Mouse (Mus musculus) layer of hippocampus, adult 8-10 months (tissue): ENCODE measurements at regions not wholly inside any gene's neighbourhood (a gene's known extent, or its start where the extent isn't known, plus 50 kb on each side); places are given as distances from the start of the nearest gene placed in this dataset.

Experiments
- DNase-seq, 2 experiments: peaks; one replicate each; pipeline ENCODE4 v3.0.0; 2022; ENCODE audit warnings: low spot score in 2 of 2

GRCm38 (mm10) chr19:51482168-51482907 is 781.8 kb upstream of the Ins1 start:
- peak; percentile 6 to 21 for DNase-seq
